16 mouse cellular contexts compared by ENCODE assay signal in the genomic region with DNA sequence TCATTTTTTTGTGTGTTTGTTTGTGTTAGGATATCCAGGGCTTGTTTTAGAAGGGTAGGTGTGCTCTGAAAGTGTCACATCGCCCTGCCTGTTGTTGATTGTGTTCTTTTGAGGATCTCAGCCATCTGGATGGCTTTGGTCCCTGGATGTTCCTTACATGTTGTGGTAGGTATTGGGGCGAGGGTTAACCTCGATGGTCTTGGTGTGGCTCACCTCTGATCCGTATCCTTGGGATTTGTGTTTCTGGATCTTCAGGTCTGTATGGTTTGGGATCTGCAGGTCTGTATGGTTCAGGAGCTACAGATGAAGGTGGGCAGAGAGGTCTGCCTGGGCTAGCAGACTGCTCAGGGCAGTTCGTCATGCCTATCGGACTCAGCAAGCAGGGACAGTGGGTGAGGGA. TPM values are rescaled to one million over a fixed set of nuclear protein-coding genes. Genes with fewer than 3 reads are reported as not detected.
DNase-seq lines count a peak whose midpoint lies in the region; ATAC-seq and TF ChIP-seq lines count a peak whose summit lies in the region.
"Had no signal": no experiment of that assay in that cellular context is flagged by ENCODE, and none has a peak within 500 bp of the region (broad histone marks: within the 10 kb centered on the region; RNA-seq: fewer than 3 reads in every experiment).

No protein-coding gene starts in this region.

- no peaks in the 10 kb centered on the region for H3K27me3 ChIP-seq in heart, embryonic 10.5 days (ENCODE audit: insufficient read depth, poor library complexity, severe bottlenecking)
- H3K27me3 ChIP-seq in liver, embryonic 11.5 days (replicated peaks; ENCODE audit: control insufficient read depth, insufficient read depth, low read length), result no peaks in the 10 kb centered on the region
- no peaks in the 10 kb centered on the region for H3K27me3 ChIP-seq in liver, postnatal 0 days (ENCODE audit: insufficient read depth, low read length)
- H3K27me3 ChIP-seq: CH12.LX, Patski had no signal

- H3K9me3 ChIP-seq in heart, embryonic 10.5 days, result no peaks in the 10 kb centered on the region
- H3K9me3 ChIP-seq in liver, embryonic 11.5 days (ENCODE audit: control insufficient read depth, low read length), result no peaks in the 10 kb centered on the region
- H3K9me3 ChIP-seq in liver, postnatal 0 days (ENCODE audit: low read length), result no peaks in the 10 kb centered on the region

- H3K36me3 ChIP-seq in heart, embryonic 10.5 days, result no peaks in the 10 kb centered on the region
- H3K36me3 ChIP-seq in liver, embryonic 11.5 days (ENCODE audit: control insufficient read depth, insufficient read depth, low read length), result no peaks in the 10 kb centered on the region
- H3K36me3 ChIP-seq in liver, postnatal 0 days (replicated peaks; ENCODE audit: insufficient read depth, low read length), result no peaks in the 10 kb centered on the region
- H3K36me3 ChIP-seq: G1E had no signal

- no peak overlapping the region for H3K4me3 ChIP-seq in heart, embryonic 10.5 days
- no peak overlapping the region for H3K4me3 ChIP-seq in liver, embryonic 11.5 days (ENCODE audit: low read depth, low read length)
- H3K4me3 ChIP-seq in liver, postnatal 0 days (ENCODE audit: low read depth, low read length), result no peak overlapping the region

- H3K4me1 ChIP-seq in heart, embryonic 10.5 days, result no peaks in the 10 kb centered on the region
- no peaks in the 10 kb centered on the region for H3K4me1 ChIP-seq in liver, embryonic 11.5 days (replicated peaks; ENCODE audit: control insufficient read depth, insufficient read depth, low read length)
- H3K4me1 ChIP-seq in liver, postnatal 0 days (ENCODE audit: insufficient read depth), result no peaks in the 10 kb centered on the region

- DNase-seq in heart, adult 11 months, result peak; percentile 72
- no peak for DNase-seq in heart, postnatal 36 days
- peak; percentile 65 for DNase-seq in heart, embryonic 10.5 days (ENCODE audit: low spot score)
- no peak for DNase-seq in heart, postnatal 10 days
- peak; percentile 14 for DNase-seq in liver, embryonic 11.5 days (ENCODE audit: low spot score)
- DNase-seq in liver, postnatal 0 days, result no peak
- DNase-seq: adrenal gland, adult 8-10 months; cerebellum, adult 11 months; cerebellum, adult 11-12 months; cerebellum, adult 18-20 months had no signal

- TF ChIP-seq EP300 in liver, postnatal 0 days (IDR thresholded peaks at IDR 0.05; ENCODE audit: low read depth), result no peak

- H3K27ac ChIP-seq in heart, embryonic 10.5 days, result no peak overlapping the region
- H3K27ac ChIP-seq in liver, embryonic 11.5 days (ENCODE audit: low read depth, low read length), result no peak overlapping the region
- no peak overlapping the region for H3K27ac ChIP-seq in liver, postnatal 0 days (ENCODE audit: low read depth)

- 86% methylated on average over 6 of the region's 6 CpGs for WGBS in heart, embryonic 10.5 days
- WGBS in liver, embryonic 11.5 days, result 76% methylated on average over 6 of the region's 6 CpGs
- WGBS in liver, postnatal 0 days (ENCODE audit: insufficient replicate concordance), result 79% methylated on average over 6 of the region's 6 CpGs

- TF ChIP-seq CTCF in liver, postnatal 0 days (IDR thresholded peaks at IDR 0.05; ENCODE audit: low read depth), result no peak

- ATAC-seq in liver, embryonic 11.5 days (replicated peaks; ENCODE audit: low FRiP score), result no peak
- no peak for ATAC-seq in liver, postnatal 0 days
- ATAC-seq: activated CD4-positive, CD25-positive, alpha-beta regulatory T cell, adult 4 months; CD4-positive, CD25-positive, alpha-beta regulatory T cell, adult 4 months; Patski had no signal

- no peak overlapping the region for H3K4me2 ChIP-seq in liver, embryonic 11.5 days
- no peak overlapping the region for H3K4me2 ChIP-seq in liver, postnatal 0 days (ENCODE audit: low read depth, low read length)

- H3K9ac ChIP-seq in liver, embryonic 11.5 days (ENCODE audit: low read depth, low read length), result no peak overlapping the region
- H3K9ac ChIP-seq in liver, postnatal 0 days (replicated peaks), result no peak overlapping the region

- intact Hi-C loops in heart, postnatal 36 days (cut with DNase I), result loop anchor here (5.0 kb wide), 1 partner anchor 168 kb away; no protein-coding TSS in a partner anchor
- intact Hi-C loops in heart, postnatal 10 days (cut with DNase I), result no loop called here

RNA-seq across cellular contexts. Expression of gene Gadl1, which starts 28.8 kb away (rescaled TPM):
- not detected for total RNA-seq in heart, postnatal 36 days (2021)
- 0.35 and 0.36 TPM in 2 replicates for polyA plus RNA-seq in heart, embryonic 10.5 days (2016; fragmentation: Nextera tagmentation; extraction: Ambion mirVana)
- under 1 TPM; 0.12 to 0.67 TPM for total RNA-seq in heart, postnatal 10 days (2021)
- polyA plus RNA-seq in liver, embryonic 11.5 days (2014; fragmentation: Nextera tagmentation; extraction: Ambion mirVana), result 0.37 and 0.39 TPM in 2 replicates
- polyA plus RNA-seq in liver, postnatal 0 days (2015; fragmentation: Nextera tagmentation; extraction: Ambion mirVana), result 0.19 and 0.22 TPM in 2 replicates
- total RNA-seq: ES-E14 had no signal
- polyA plus RNA-seq: CD4-positive, CD25-positive, alpha-beta regulatory T cell, adult 4 months; G1E had no signal

Comparison
In these comparisons a context has a peak if more than half of its experiments do, and no peak if none do; other contexts are left out.
1. DNase-seq: peak in heart, adult 11 months (single experiment), heart, embryonic 10.5 days (single experiment) and liver, embryonic 11.5 days (single experiment); none in heart, postnatal 36 days (0 of 2), heart, postnatal 10 days (0 of 2) and liver, postnatal 0 days (single experiment).